Mouse (Mus musculus) heart, embryonic 14.5 days (tissue): ENCODE results near the gene Nme9. TPM values are rescaled to one million over a fixed set of nuclear protein-coding genes. Genes with fewer than 3 reads are reported as not detected.

Source experiments
- ATAC-seq: fragments of 200-750 bp; cut with Nextera tagmentation; 2 replicates; pipeline ENCODE4 v1.8.0; 2017; ENCODE audit warnings: low read depth, moderate TSS enrichment; ENCODE audit not compliant: insufficient number of reproducible peaks, insufficient read depth, low FRiP score
- H3K27ac ChIP-seq, 2 experiments: fragments of 200-500 bp in 1 of 2; fragments of 300-500 bp in 1 of 2; sonication (generic) in 1 of 2; replicated peaks in 1 of 2; 2 replicates each; pipeline ENCODE4 v1.5.1; 2012 to 2014; ENCODE audit warnings: low read depth in 2 of 2, low read length in 2 of 2, control low read depth in 1 of 2, mild to moderate bottlenecking in 1 of 2, mixed read lengths in 1 of 2; ENCODE audit not compliant: control insufficient read depth in 1 of 2, insufficient read depth in 1 of 2
- H3K27me3 ChIP-seq: fragments of 300-500 bp; sonication (generic); 2 replicates; pipeline ENCODE4 v1.6.1; 2014; ENCODE audit warnings: mild to moderate bottlenecking, low read length, control low read depth; ENCODE audit not compliant: control insufficient read depth, insufficient read depth
- H3K36me3 ChIP-seq: fragments of 300-500 bp; sonication (generic); 2 replicates; pipeline ENCODE4 v1.6.1; 2014; ENCODE audit warnings: mild to moderate bottlenecking, control low read depth, low read length, mixed read lengths; ENCODE audit not compliant: control insufficient read depth, insufficient read depth
- H3K4me1 ChIP-seq, 2 experiments: fragments of 200-500 bp in 1 of 2; fragments of 300-500 bp in 1 of 2; sonication (generic) in 1 of 2; 2 replicates each; pipeline ENCODE4 v1.6.1; 2012 to 2014; ENCODE audit warnings: low read length in 2 of 2, control low read depth in 1 of 2, mixed read lengths in 1 of 2; ENCODE audit not compliant: control insufficient read depth in 2 of 2, insufficient read depth in 2 of 2
- H3K4me2 ChIP-seq: fragments of 300-500 bp; sonication (generic); 2 replicates; pipeline ENCODE4 v1.6.1; 2014; ENCODE audit warnings: mild to moderate bottlenecking, low read length
- H3K4me3 ChIP-seq, 2 experiments: fragments of 200-500 bp in 1 of 2; fragments of 300-500 bp in 1 of 2; sonication (generic) in 1 of 2; 2 replicates each; pipeline ENCODE4 v1.5.1; 2012 to 2014; ENCODE audit warnings: low read length in 2 of 2, mild to moderate bottlenecking in 2 of 2, control low read depth in 1 of 2, low read depth in 1 of 2, moderate library complexity in 1 of 2; ENCODE audit not compliant: control insufficient read depth in 1 of 2, insufficient read depth in 1 of 2
- H3K9ac ChIP-seq: fragments of 300-500 bp; sonication (generic); 2 replicates; pipeline ENCODE4 v1.6.1; 2014; ENCODE audit warnings: mild to moderate bottlenecking, low read length
- H3K9me3 ChIP-seq: fragments of 300-500 bp; sonication (generic); 2 replicates; pipeline ENCODE4 v1.6.1; 2016; ENCODE audit warnings: low read length, control low read depth; ENCODE audit not compliant: control insufficient read depth
- WGBS: fragments of 180-500 bp; shearing (Covaris S2); extraction: QIAGEN DNeasy Blood & Tissue Kit; methylation state at CpG from one replicate; pipeline ENCODE4 v1.1.7; 2014; 5-methylcytosine and 5-hydroxymethylcytosine counted together
- polyA plus RNA-seq: library from polyadenylated mRNA; unstranded; fragments of >200 nt; fragmentation: Nextera tagmentation; extraction: Ambion mirVana; gene quantifications from 2 replicates; pipeline ENCODE4 v1.2.1, GENCODE M21; 2014

Nme9 gene
- not detected in 2 replicates for polyA plus RNA-seq

GRCm38 (mm10) chr9:99451161-99451560, at the start of gene Nme9:
Gene Nme9 (plus strand): TSS chr9:99451475.
- no peak for ATAC-seq
- Histone ChIP-seq H3K27ac (no peak within 1 kb of the TSS), H3K4me3 (no peak within 1 kb of the TSS), H3K9me3 (no peaks in the 10 kb centered on the region), H3K9ac (no peak within 1 kb of the TSS), H3K4me1 (no peaks in the 10 kb centered on the region), H3K36me3 (no peaks in the 10 kb centered on the region), H3K4me2 (peak within 1 kb of the TSS; percentile 21; the same call in 1 of the 2 replicates), H3K27me3 (peaks cover 11% of the 10 kb centered on the region)
- WGBS: 6% methylated on average over 14 of the region's 14 CpGs

- Histone ChIP-seq H3K9me3 (no peaks in the 10 kb centered on the region), H3K27ac (no peak overlapping the region), H3K4me1 (peaks cover 0 to 4% of the 10 kb centered on the region in 2 experiments; a peak in 1 of 4 replicates), H3K27me3 (no peaks in the 10 kb centered on the region), H3K36me3 (no peaks in the 10 kb centered on the region), H3K9ac (no peak overlapping the region), H3K4me2 (no peak overlapping the region), H3K4me3 (no peak overlapping the region)
- no peak for ATAC-seq
- 69% methylated on average over 3 of the region's 3 CpGs for WGBS
Measured at GRCm38 (mm10) chr9:99409280-99409679, 42.0 kb upstream of the Nme9 start.

GRCm38 (mm10) chr9:99411093-99411492, 40.2 kb upstream of the Nme9 start:
- no peaks in the 10 kb centered on the region for H3K27me3 ChIP-seq
- H3K4me2 ChIP-seq: no peak overlapping the region
- WGBS: 88% methylated on average over 5 of the region's 5 CpGs
- ATAC-seq: no peak
- no peaks in the 10 kb centered on the region for H3K9me3 ChIP-seq
- H3K4me1 ChIP-seq: peaks cover 4% of the 10 kb centered on the region in 2 experiments; a peak in 2 of 4 replicates
- no peak overlapping the region for H3K9ac ChIP-seq
- no peaks in the 10 kb centered on the region for H3K36me3 ChIP-seq
- no peak overlapping the region for H3K4me3 ChIP-seq
- no peak overlapping the region for H3K27ac ChIP-seq

GRCm38 (mm10) chr9:99411785-99412184, 39.5 kb upstream of the Nme9 start:
- Histone ChIP-seq H3K36me3 (no peaks in the 10 kb centered on the region), H3K4me2 (no peak overlapping the region), H3K9me3 (no peaks in the 10 kb centered on the region), H3K27ac (no peak overlapping the region), H3K27me3 (no peaks in the 10 kb centered on the region), H3K4me3 (no peak overlapping the region), H3K4me1 (peaks cover 4% of the 10 kb centered on the region in 2 experiments; a peak in 2 of 4 replicates), H3K9ac (no peak overlapping the region)
- WGBS: 60% methylated on average over 4 of the region's 4 CpGs
- no peak for ATAC-seq

GRCm38 (mm10) chr9:99416809-99417208, 34.5 kb upstream of the Nme9 start:
- no peaks in the 10 kb centered on the region for H3K9me3 ChIP-seq
- no peak overlapping the region for H3K4me2 ChIP-seq
- H3K9ac ChIP-seq: no peak overlapping the region
- 87% methylated on average over 3 of the region's 3 CpGs for WGBS
- no peaks in the 10 kb centered on the region for H3K36me3 ChIP-seq
- no peak overlapping the region for H3K4me3 ChIP-seq
- no peak for ATAC-seq
- no peak overlapping the region for H3K27ac ChIP-seq
- no peaks in the 10 kb centered on the region for H3K27me3 ChIP-seq
- H3K4me1 ChIP-seq: peaks cover 3 to 4% of the 10 kb centered on the region in 2 experiments; a peak in 2 of 4 replicates

- Histone ChIP-seq H3K4me1 (peaks cover 0 to 4% of the 10 kb centered on the region in 2 experiments; a peak in 1 of 4 replicates), H3K4me2 (no peak overlapping the region), H3K9me3 (no peaks in the 10 kb centered on the region), H3K9ac (no peak overlapping the region), H3K27me3 (no peaks in the 10 kb centered on the region), H3K27ac (no peak overlapping the region), H3K4me3 (no peak overlapping the region), H3K36me3 (no peaks in the 10 kb centered on the region)
- 57% methylated on average over 4 of the region's 4 CpGs for WGBS
- ATAC-seq: no peak
Measured at GRCm38 (mm10) chr9:99417288-99417846, 33.9 kb upstream of the Nme9 start.

GRCm38 (mm10) chr9:99418377-99418776, 32.9 kb upstream of the Nme9 start:
- no peak overlapping the region for H3K27ac ChIP-seq
- whole genome bisulfite sequencing: 81% methylated on average over 5 of the region's 5 CpGs
- no peaks in the 10 kb centered on the region for H3K9me3 ChIP-seq
- ATAC-seq: no peak
- no peaks in the 10 kb centered on the region for H3K27me3 ChIP-seq
- H3K9ac ChIP-seq: no peak overlapping the region
- H3K4me2 ChIP-seq: no peak overlapping the region
- no peaks in the 10 kb centered on the region for H3K36me3 ChIP-seq
- H3K4me1 ChIP-seq: peaks cover 0 to 4% of the 10 kb centered on the region in 2 experiments; a peak in 1 of 4 replicates
- H3K4me3 ChIP-seq: no peak overlapping the region
